Mouse (Mus musculus): ENCODE measurements around the gene Adgrg5. TPM values are rescaled to one million over a fixed set of nuclear protein-coding genes. Genes with fewer than 3 reads are reported as not detected.

The Adgrg5 gene
- polyA plus RNA-seq, 1 experiment from 2014 or later = 1.5 TPM

- Histone ChIP-seq H3K4me3 (ENCODE audit: low read depth, low read length) (no peak overlapping the region), H3K27ac (ENCODE audit: low read depth, low read length) (no peak overlapping the region), H3K9ac (ENCODE audit: low read depth, low read length) (no peak overlapping the region), H3K27me3 (replicated peaks; ENCODE audit: control insufficient read depth, insufficient read depth, low read length) (0 out of 2 replicates have a peak, but pooled peaks cover 3% of the 10 kb centered on the region), H3K4me1 (replicated peaks; ENCODE audit: control insufficient read depth, insufficient read depth, low read length) (no peaks in the 10 kb centered on the region), H3K36me3 (ENCODE audit: control insufficient read depth, insufficient read depth) (no peaks in the 10 kb centered on the region), H3K4me2 (replicated peaks; ENCODE audit: low read depth) (no peak overlapping the region), H3K9me3 (ENCODE audit: control insufficient read depth) (no peaks in the 10 kb centered on the region)
- WGBS = 57% methylated on average over 6 of the region's 6 CpGs
- no peak for ATAC-seq
- TF ChIP-seq CTCF (IDR thresholded peaks at IDR 0.05; ENCODE audit: low read depth) = no peak
Observed at GRCm38 (mm10) chr8:94922176-94922575, 1.3 kb upstream of the Adgrg5 start.

DNA sequence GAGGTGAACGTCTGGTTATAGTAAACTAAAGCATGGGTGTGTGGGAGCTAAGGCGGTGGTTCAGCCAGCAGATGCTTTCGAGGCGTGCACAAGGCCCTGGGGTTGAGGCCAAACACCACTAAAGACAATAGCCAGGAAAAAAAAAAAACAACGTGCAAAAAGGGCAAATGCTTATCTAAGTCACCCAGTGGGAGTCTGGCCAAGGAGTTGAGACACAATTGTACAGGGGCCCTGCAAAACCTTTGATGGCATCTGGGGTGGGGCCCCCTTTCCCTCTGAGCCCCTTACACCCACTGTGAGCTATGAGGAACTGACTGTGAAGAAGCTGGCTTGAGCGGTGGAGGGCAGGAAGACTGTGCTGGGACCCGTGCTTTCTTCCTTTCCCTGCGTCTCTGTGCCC lies 892 bp upstream of the Adgrg5 start:
- no peak for TF ChIP-seq CTCF (IDR thresholded peaks at IDR 0.05; ENCODE audit: low read depth)
- WGBS = 17% methylated on average over 8 of the region's 8 CpGs
- Histone ChIP-seq H3K4me3 (ENCODE audit: low read depth, low read length) (no peak overlapping the region), H3K9me3 (ENCODE audit: control insufficient read depth) (no peaks in the 10 kb centered on the region), H3K27ac (ENCODE audit: low read depth, low read length) (no peak overlapping the region), H3K4me2 (replicated peaks; ENCODE audit: low read depth) (0 out of 2 replicates have a peak overlapping the region, but pooled peaks have one; percentile 9), H3K9ac (ENCODE audit: low read depth, low read length) (no peak overlapping the region), H3K27me3 (replicated peaks; ENCODE audit: control insufficient read depth, insufficient read depth, low read length) (no peaks in the 10 kb centered on the region), H3K4me1 (replicated peaks; ENCODE audit: control insufficient read depth, insufficient read depth, low read length) (no peaks in the 10 kb centered on the region), H3K36me3 (ENCODE audit: control insufficient read depth, insufficient read depth) (no peaks in the 10 kb centered on the region)
- ATAC-seq = peak; percentile 39

DNA sequence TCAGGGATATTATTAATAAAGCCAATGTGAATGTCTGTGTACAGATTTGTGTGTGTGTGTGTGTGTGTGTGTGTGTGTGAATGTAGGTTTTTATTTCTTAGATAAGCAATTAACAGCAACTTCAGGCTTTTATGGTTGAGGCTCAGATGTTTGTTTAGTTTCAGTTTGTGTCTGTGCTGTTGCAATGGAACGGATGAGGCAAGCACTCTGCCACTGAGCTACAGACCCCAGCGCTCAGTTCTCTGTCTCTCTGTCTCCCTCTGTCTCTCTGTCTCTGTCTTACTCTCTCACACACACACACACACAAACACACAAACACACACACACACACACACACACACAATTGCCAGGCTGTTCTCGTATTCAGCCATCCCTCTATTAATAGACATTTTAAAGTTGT lies 4.7 kb downstream of the Adgrg5 start:
- H3K4me1 ChIP-seq (replicated peaks; ENCODE audit: control insufficient read depth, insufficient read depth, low read length) = no peaks in the 10 kb centered on the region
- 52% methylated on average over 3 of the region's 3 CpGs for WGBS
- no peak for TF ChIP-seq CTCF (IDR thresholded peaks at IDR 0.05; ENCODE audit: low read depth)
- ATAC-seq = no peak
- no peak overlapping the region for H3K27ac ChIP-seq (ENCODE audit: low read depth, low read length)
- no peaks in the 10 kb centered on the region for H3K9me3 ChIP-seq (ENCODE audit: control insufficient read depth)
- H3K27me3 ChIP-seq (replicated peaks; ENCODE audit: control insufficient read depth, insufficient read depth, low read length) = no peaks in the 10 kb centered on the region
- no peaks in the 10 kb centered on the region for H3K36me3 ChIP-seq (ENCODE audit: control insufficient read depth, insufficient read depth)
- H3K4me2 ChIP-seq (replicated peaks; ENCODE audit: low read depth) = no peak overlapping the region
- H3K9ac ChIP-seq (ENCODE audit: low read depth, low read length) = no peak overlapping the region
- H3K4me3 ChIP-seq (ENCODE audit: low read depth, low read length) = no peak overlapping the region

- Histone ChIP-seq H3K36me3 (ENCODE audit: control insufficient read depth, insufficient read depth) (no peaks in the 10 kb centered on the region), H3K27me3 (replicated peaks; ENCODE audit: control insufficient read depth, insufficient read depth, low read length) (no peaks in the 10 kb centered on the region), H3K27ac (ENCODE audit: low read depth, low read length) (no peak overlapping the region), H3K4me3 (ENCODE audit: low read depth, low read length) (no peak overlapping the region), H3K4me1 (replicated peaks; ENCODE audit: control insufficient read depth, insufficient read depth, low read length) (no peaks in the 10 kb centered on the region), H3K4me2 (replicated peaks; ENCODE audit: low read depth) (no peak overlapping the region), H3K9ac (ENCODE audit: low read depth, low read length) (no peak overlapping the region), H3K9me3 (ENCODE audit: control insufficient read depth) (no peaks in the 10 kb centered on the region)
- no peak for ATAC-seq
- TF ChIP-seq CTCF (IDR thresholded peaks at IDR 0.05; ENCODE audit: low read depth) = no peak
- 46% methylated on average over 5 of the region's 5 CpGs for WGBS
Observed at GRCm38 (mm10) chr8:94933918-94934317, 10.4 kb downstream of the Adgrg5 start.

GRCm38 (mm10) chr8:94935172-94935571 lies 11.7 kb downstream of the Adgrg5 start:
- Histone ChIP-seq H3K27ac (ENCODE audit: low read depth, low read length) (no peak overlapping the region), H3K27me3 (replicated peaks; ENCODE audit: control insufficient read depth, insufficient read depth, low read length) (no peaks in the 10 kb centered on the region), H3K9me3 (ENCODE audit: control insufficient read depth) (no peaks in the 10 kb centered on the region), H3K36me3 (ENCODE audit: control insufficient read depth, insufficient read depth) (no peaks in the 10 kb centered on the region), H3K4me1 (replicated peaks; ENCODE audit: control insufficient read depth, insufficient read depth, low read length) (no peaks in the 10 kb centered on the region), H3K4me3 (ENCODE audit: low read depth, low read length) (no peak overlapping the region), H3K4me2 (replicated peaks; ENCODE audit: low read depth) (no peak overlapping the region), H3K9ac (ENCODE audit: low read depth, low read length) (no peak overlapping the region)
- ATAC-seq = no peak
- TF ChIP-seq CTCF (IDR thresholded peaks at IDR 0.05; ENCODE audit: low read depth) = no peak
- WGBS = 78% methylated on average over 3 of the region's 3 CpGs

DNA sequence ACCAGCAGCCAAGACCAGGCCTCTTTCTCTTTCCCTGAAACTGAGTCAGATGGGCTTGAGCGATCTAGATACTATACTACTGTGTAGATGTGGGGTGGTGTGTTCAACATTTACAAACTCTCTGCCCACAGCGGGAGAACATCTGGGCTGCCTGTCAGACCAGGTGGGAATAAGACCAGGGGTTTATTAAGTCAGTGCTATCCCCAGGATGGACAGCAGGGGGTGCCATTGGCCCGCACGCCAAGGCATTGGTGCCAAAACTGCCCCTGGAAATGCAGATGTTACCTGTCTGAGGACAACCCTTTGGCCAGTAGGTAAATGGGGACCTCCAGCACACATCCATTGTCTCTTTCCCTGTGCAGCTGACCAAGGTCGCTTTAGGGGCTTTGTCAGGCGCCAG lies 19.1 kb downstream of the Adgrg5 start:
- no peak overlapping the region for H3K9ac ChIP-seq (ENCODE audit: low read depth, low read length)
- 20% methylated on average over 6 of the region's 6 CpGs for WGBS
- no peak overlapping the region for H3K27ac ChIP-seq (ENCODE audit: low read depth, low read length)
- H3K27me3 ChIP-seq (replicated peaks; ENCODE audit: control insufficient read depth, insufficient read depth, low read length) = no peaks in the 10 kb centered on the region
- H3K4me2 ChIP-seq (replicated peaks; ENCODE audit: low read depth) = no peak overlapping the region
- H3K4me3 ChIP-seq (ENCODE audit: low read depth, low read length) = no peak overlapping the region
- H3K36me3 ChIP-seq (ENCODE audit: control insufficient read depth, insufficient read depth) = no peaks in the 10 kb centered on the region
- no peaks in the 10 kb centered on the region for H3K9me3 ChIP-seq (ENCODE audit: control insufficient read depth)
- peak; percentile 98 for TF ChIP-seq CTCF (IDR thresholded peaks at IDR 0.05; ENCODE audit: low read depth)
- H3K4me1 ChIP-seq (replicated peaks; ENCODE audit: control insufficient read depth, insufficient read depth, low read length) = no peaks in the 10 kb centered on the region
- no peak for ATAC-seq

- ATAC-seq = no peak
- H3K4me3 ChIP-seq (ENCODE audit: low read depth, low read length) = no peak overlapping the region
- WGBS = 61% methylated on average over 6 of the region's 6 CpGs
- no peaks in the 10 kb centered on the region for H3K4me1 ChIP-seq (replicated peaks; ENCODE audit: control insufficient read depth, insufficient read depth, low read length)
- no peak for TF ChIP-seq CTCF (IDR thresholded peaks at IDR 0.05; ENCODE audit: low read depth)
- H3K4me2 ChIP-seq (replicated peaks; ENCODE audit: low read depth) = no peak overlapping the region
- no peaks in the 10 kb centered on the region for H3K27me3 ChIP-seq (replicated peaks; ENCODE audit: control insufficient read depth, insufficient read depth, low read length)
- H3K9ac ChIP-seq (ENCODE audit: low read depth, low read length) = no peak overlapping the region
- H3K9me3 ChIP-seq (ENCODE audit: control insufficient read depth) = no peaks in the 10 kb centered on the region
- H3K36me3 ChIP-seq (ENCODE audit: control insufficient read depth, insufficient read depth) = no peaks in the 10 kb centered on the region
- no peak overlapping the region for H3K27ac ChIP-seq (ENCODE audit: low read depth, low read length)
Observed at GRCm38 (mm10) chr8:94945185-94945584, 21.7 kb downstream of the Adgrg5 start.
